Mouse (Mus musculus) liver, embryonic 16.5 days (tissue): ENCODE data around the gene Cyth3. TPM values are rescaled to one million over a fixed set of nuclear protein-coding genes. Genes with fewer than 3 reads are reported as not detected.

Experiments
- ATAC-seq: fragments of 200-750 bp; cut with Nextera tagmentation; 2 replicates; pipeline ENCODE4 v1.8.0; 2017; ENCODE audit warnings: low read depth, mild to moderate bottlenecking, moderate number of reproducible peaks, moderate library complexity
- H3K27ac ChIP-seq: fragments of 300-500 bp; sonication (generic); 2 replicates; pipeline ENCODE4 v1.5.1; 2014; ENCODE audit warnings: mild to moderate bottlenecking, low read length
- H3K27me3 ChIP-seq: fragments of 300-500 bp; sonication (generic); 2 replicates; pipeline ENCODE4 v1.6.1; 2014; ENCODE audit warnings: low read depth, low read length, mixed read lengths; ENCODE audit not compliant: control insufficient read depth, insufficient read depth
- H3K36me3 ChIP-seq: fragments of 300-500 bp; sonication (generic); 2 replicates; pipeline ENCODE4 v1.6.1; 2014; ENCODE audit warnings: mild to moderate bottlenecking; ENCODE audit not compliant: control insufficient read depth, insufficient read depth
- H3K4me1 ChIP-seq: fragments of 300-500 bp; sonication (generic); 2 replicates; pipeline ENCODE4 v1.6.1; 2014; ENCODE audit warnings: low read depth, low read length, mixed read lengths; ENCODE audit not compliant: control insufficient read depth
- H3K4me2 ChIP-seq: fragments of 300-500 bp; sonication (generic); 2 replicates; pipeline ENCODE4 v1.6.1; 2014; ENCODE audit warnings: low read depth, low read length, mixed read lengths
- H3K4me3 ChIP-seq: fragments of 300-500 bp; sonication (generic); 2 replicates; pipeline ENCODE4 v1.5.1; 2014; ENCODE audit warnings: low read depth, mild to moderate bottlenecking, low read length
- H3K9ac ChIP-seq: fragments of 300-500 bp; sonication (generic); 2 replicates; pipeline ENCODE4 v1.6.1; 2014; ENCODE audit warnings: low read depth, low read length
- H3K9me3 ChIP-seq: fragments of 300-500 bp; sonication (generic); replicated peaks from 2 replicates; pipeline ENCODE4 v1.6.1; 2016; ENCODE audit warnings: low read length; ENCODE audit not compliant: control insufficient read depth
- WGBS: fragments of 180-500 bp; shearing (Covaris S2); extraction: QIAGEN DNeasy Blood & Tissue Kit; methylation state at CpG from one replicate; pipeline ENCODE4 v1.1.7; 2014; ENCODE audit not compliant: insufficient replicate concordance; 5-methylcytosine and 5-hydroxymethylcytosine counted together
- polyA plus RNA-seq: library from polyadenylated mRNA; unstranded; fragments of >200 nt; fragmentation: Nextera tagmentation; extraction: Ambion mirVana; gene quantifications from 2 replicates; pipeline ENCODE4 v1.2.1, GENCODE M21; 2015

Cyth3 gene
- polyA plus RNA-seq, 1 experiment from 2014 or later = 34.7 TPM

DNA sequence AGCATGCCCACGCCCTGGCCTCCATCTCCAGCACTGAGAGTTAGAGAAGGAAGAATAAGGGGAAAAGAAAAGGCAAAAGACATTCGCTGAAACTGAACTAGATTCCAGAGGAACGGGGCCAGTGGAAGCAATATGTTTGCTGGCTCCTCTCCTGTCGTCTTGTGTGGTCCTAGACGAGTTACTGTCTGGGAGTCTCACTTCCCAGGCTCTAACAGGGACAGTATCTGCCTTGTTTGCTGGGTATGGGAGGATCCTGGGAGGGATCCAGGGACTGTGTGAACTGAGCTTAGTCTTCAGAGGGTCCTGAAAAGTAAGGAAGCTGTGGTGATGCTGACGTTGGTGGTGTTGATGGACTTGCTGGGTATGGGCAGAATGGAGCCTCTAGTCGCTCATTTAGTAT lies 10.3 kb upstream of the Cyth3 start:
- Histone ChIP-seq H3K36me3 (no peaks in the 10 kb centered on the region), H3K27ac (no peak overlapping the region), H3K27me3 (no peaks in the 10 kb centered on the region), H3K9ac (no peak overlapping the region), H3K4me2 (no peak overlapping the region), H3K4me3 (no peak overlapping the region), H3K9me3 (no peaks in the 10 kb centered on the region), H3K4me1 (no peaks in the 10 kb centered on the region)
- ATAC-seq = no peak
- WGBS = 66% methylated on average over 7 of the region's 7 CpGs

GRCm38 (mm10) chr5:143613265-143613664 lies 9.0 kb upstream of the Cyth3 start:
- Histone ChIP-seq H3K9ac (no peak overlapping the region), H3K4me2 (no peak overlapping the region), H3K9me3 (no peaks in the 10 kb centered on the region), H3K36me3 (no peaks in the 10 kb centered on the region), H3K4me3 (no peak overlapping the region), H3K27ac (no peak overlapping the region), H3K27me3 (no peaks in the 10 kb centered on the region), H3K4me1 (peaks cover 4% of the 10 kb centered on the region)
- WGBS = 70% methylated on average over 4 of the region's 4 CpGs
- ATAC-seq = no peak

DNA sequence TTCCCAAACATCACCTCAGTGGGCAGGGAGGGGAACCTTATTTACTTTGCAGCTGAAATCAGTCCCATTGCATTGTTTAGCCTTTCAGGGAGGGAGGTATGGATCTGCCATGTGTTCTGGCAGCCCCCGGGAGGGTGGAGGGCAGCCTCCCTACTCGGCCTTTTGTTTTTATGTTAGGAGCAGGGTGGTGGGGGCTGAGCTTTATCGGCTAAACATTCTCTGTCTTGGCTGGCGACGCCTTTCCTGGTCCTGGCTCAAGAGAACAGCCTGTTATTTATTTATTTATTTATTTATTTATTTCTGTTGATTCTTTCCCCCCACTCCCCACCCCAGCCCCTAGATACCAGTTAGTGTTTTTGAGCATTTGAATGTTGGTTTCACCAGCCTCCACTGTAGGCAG lies 7.7 kb upstream of the Cyth3 start:
- 43% methylated on average over 5 of the region's 5 CpGs for WGBS
- no peak overlapping the region for H3K27ac ChIP-seq
- no peak overlapping the region for H3K9ac ChIP-seq
- H3K4me3 ChIP-seq = no peak overlapping the region
- no peaks in the 10 kb centered on the region for H3K27me3 ChIP-seq
- peaks cover 12% of the 10 kb centered on the region for H3K4me1 ChIP-seq
- no peaks in the 10 kb centered on the region for H3K9me3 ChIP-seq
- no peak overlapping the region for H3K4me2 ChIP-seq
- no peak for ATAC-seq
- H3K36me3 ChIP-seq = no peaks in the 10 kb centered on the region

- no peaks in the 10 kb centered on the region for H3K9me3 ChIP-seq
- H3K9ac ChIP-seq = no peak overlapping the region
- H3K36me3 ChIP-seq = no peaks in the 10 kb centered on the region
- no peaks in the 10 kb centered on the region for H3K27me3 ChIP-seq
- 57% methylated on average over 2 of the region's 2 CpGs for WGBS
- no peak for ATAC-seq
- no peak overlapping the region for H3K4me3 ChIP-seq
- peaks cover 12% of the 10 kb centered on the region for H3K4me1 ChIP-seq
- no peak overlapping the region for H3K27ac ChIP-seq
- H3K4me2 ChIP-seq = no peak overlapping the region
Observed at GRCm38 (mm10) chr5:143615353-143615752, 6.9 kb upstream of the Cyth3 start.

GRCm38 (mm10) chr5:143616116-143616515 lies 6.1 kb upstream of the Cyth3 start:
- H3K9ac ChIP-seq = no peak overlapping the region
- ATAC-seq = no peak
- no peak overlapping the region for H3K4me2 ChIP-seq
- H3K27me3 ChIP-seq = no peaks in the 10 kb centered on the region
- 81% methylated on average over 4 of the region's 4 CpGs for WGBS
- H3K36me3 ChIP-seq = no peaks in the 10 kb centered on the region
- peaks cover 12% of the 10 kb centered on the region for H3K4me1 ChIP-seq
- no peak overlapping the region for H3K27ac ChIP-seq
- H3K9me3 ChIP-seq = no peaks in the 10 kb centered on the region
- no peak overlapping the region for H3K4me3 ChIP-seq

DNA sequence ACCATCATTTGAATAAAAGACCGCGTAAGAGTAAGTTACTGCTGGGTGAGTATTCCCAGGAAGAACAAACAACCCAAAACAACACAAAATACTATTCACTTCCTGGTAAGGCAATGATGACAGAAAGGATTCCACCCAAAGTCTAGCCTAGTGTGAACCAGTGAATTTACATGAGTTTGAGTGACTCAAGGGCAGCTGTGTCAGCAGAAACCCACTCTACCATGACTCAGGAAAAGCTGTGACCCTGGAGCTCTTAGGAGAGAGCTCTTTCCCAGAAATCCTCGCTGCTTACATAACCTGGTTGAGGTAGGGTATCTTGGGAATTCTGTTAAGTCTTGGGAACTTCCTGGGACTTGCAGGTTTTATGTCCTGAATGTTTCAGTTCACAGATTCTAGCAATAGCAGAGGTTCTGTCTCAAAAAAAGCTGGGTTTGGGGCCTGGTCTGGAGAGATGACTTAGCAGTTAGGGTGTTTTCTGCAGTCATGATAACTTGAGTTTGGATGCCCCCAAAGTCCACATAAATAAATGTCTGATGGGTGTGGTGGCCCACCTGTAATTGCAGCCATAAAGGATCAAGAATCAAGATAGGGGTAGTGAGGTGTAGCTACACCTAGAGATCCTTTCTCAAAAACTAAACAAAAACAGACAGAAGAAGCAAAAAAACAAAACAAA lies 5.5 kb upstream of the Cyth3 start:
- H3K4me1 ChIP-seq = peaks cover 15% of the 10 kb centered on the region
- no peaks in the 10 kb centered on the region for H3K9me3 ChIP-seq
- no peak overlapping the region for H3K4me3 ChIP-seq
- WGBS = 84% methylated on average over 3 of the region's 3 CpGs
- H3K4me2 ChIP-seq = no peak overlapping the region
- H3K27me3 ChIP-seq = no peaks in the 10 kb centered on the region
- ATAC-seq = peak; percentile 57; the same call in 1 of the 2 replicates
- H3K27ac ChIP-seq = no peak overlapping the region
- H3K9ac ChIP-seq = no peak overlapping the region
- H3K36me3 ChIP-seq = no peaks in the 10 kb centered on the region

DNA sequence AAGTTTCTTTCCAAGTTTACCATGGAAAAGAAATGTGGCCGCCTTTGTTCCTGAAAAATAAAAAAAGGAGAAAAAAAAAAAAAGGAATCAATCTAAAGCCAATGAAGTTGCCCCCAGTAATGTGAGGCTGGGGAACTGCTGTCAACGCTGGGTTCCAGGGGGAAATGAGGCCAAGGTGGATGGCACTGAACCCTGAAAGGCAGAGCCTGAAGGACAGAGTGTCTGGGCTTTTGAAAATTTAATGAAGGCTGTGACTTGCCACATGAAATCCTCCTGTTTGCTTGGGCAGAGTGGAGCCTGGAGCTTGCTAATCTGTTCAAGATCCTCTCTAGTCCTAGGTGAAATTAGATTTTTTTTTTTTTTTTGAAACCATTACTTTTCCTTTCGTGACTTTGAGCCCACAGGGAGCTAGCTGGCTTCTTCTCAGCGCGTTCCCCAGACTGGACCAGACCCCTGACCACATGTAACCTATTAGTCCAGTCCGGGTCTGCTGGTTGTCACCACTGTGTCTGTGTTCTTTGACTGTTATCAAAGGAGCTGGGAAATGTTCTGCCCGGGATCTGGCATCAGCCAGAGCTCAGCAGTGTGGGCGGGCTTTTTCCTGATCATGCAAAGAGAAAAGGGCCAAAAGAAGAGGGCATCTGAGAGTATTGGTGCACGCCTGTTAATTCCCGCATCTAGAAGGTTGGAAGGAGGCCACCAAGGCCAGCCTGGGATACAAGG lies 4.6 kb upstream of the Cyth3 start:
- ATAC-seq = no peak
- H3K9ac ChIP-seq = no peak overlapping the region
- WGBS = 62% methylated on average over 10 of the region's 10 CpGs

GRCm38 (mm10) chr5:143618585-143618984 lies 3.7 kb upstream of the Cyth3 start:
- Histone ChIP-seq H3K9me3 (no peaks in the 10 kb centered on the region), H3K27me3 (no peaks in the 10 kb centered on the region), H3K36me3 (no peaks in the 10 kb centered on the region), H3K4me1 (peaks cover 26% of the 10 kb centered on the region), H3K4me2 (peak overlapping the region; percentile 18; the same call in 1 of the 2 replicates), H3K27ac (no peak overlapping the region), H3K4me3 (no peak overlapping the region), H3K9ac (no peak overlapping the region)
- WGBS = 23% methylated on average over 7 of the region's 7 CpGs
- no peak for ATAC-seq

More for the DNA sequence above, 4.6 kb upstream of the Cyth3 start:
- Histone ChIP-seq H3K4me2 (no peak overlapping the region), H3K4me1 (peaks cover 19% of the 10 kb centered on the region), H3K9me3 (no peaks in the 10 kb centered on the region), H3K4me3 (no peak overlapping the region), H3K27ac (no peak overlapping the region), H3K27me3 (no peaks in the 10 kb centered on the region), H3K36me3 (no peaks in the 10 kb centered on the region)

DNA sequence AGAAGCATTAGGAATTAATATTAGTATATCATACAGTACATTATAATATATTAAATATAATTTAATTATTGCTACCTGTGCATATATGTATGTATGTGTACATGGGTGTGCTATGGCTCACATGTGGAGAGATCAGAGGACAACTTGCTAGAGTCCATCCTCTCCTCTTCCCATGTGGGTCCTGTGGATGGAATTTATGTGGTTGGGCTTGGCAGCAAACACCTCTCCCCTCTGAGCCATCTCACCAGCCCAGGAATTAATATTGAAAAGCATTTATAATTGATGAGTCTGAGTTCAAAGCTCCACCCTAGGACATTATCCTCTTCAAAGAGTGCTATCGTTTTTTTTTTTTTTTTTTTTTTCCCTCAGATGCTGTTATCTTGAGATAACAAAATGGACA lies 2.1 kb upstream of the Cyth3 start:
- Histone ChIP-seq H3K27ac (no peak overlapping the region), H3K27me3 (no peaks in the 10 kb centered on the region), H3K4me1 (peaks cover 37% of the 10 kb centered on the region), H3K36me3 (no peaks in the 10 kb centered on the region), H3K9me3 (no peaks in the 10 kb centered on the region), H3K4me2 (no peak overlapping the region), H3K9ac (no peak overlapping the region), H3K4me3 (no peak overlapping the region)
- no peak for ATAC-seq
- 6% methylated on average over 1 of the region's 1 CpGs for WGBS
